Comparison of ENCODE assay signal across 9 mouse cellular contexts in genomic region chr11:69047592-69047991, GRCm38 (mm10). TPM values are rescaled to one million over a fixed set of nuclear protein-coding genes. Genes with fewer than 3 reads are reported as not detected.
DNase-seq lines count a peak whose midpoint lies in the region; ATAC-seq lines count a peak whose summit lies in the region.
"Had no signal": no experiment of that assay in that cellular context is flagged by ENCODE, and none has a peak within 500 bp of the region (broad histone marks: within the 10 kb centered on the region; RNA-seq: fewer than 3 reads in every experiment).

No protein-coding gene starts in this region.

- H3K4me3 ChIP-seq in liver, embryonic 11.5 days (ENCODE audit: low read depth, low read length): peak overlapping the region; percentile 94
- peak overlapping the region; percentile 93 for H3K4me3 ChIP-seq in embryonic facial prominence, embryonic 10.5 days
- peak overlapping the region; percentile 77 for H3K4me3 ChIP-seq in forebrain, embryonic 13.5 days
- H3K4me3 ChIP-seq in limb, embryonic 15.5 days: no peak overlapping the region

- 91% methylated on average over 12 of the region's 12 CpGs for WGBS in liver, embryonic 11.5 days
- WGBS in embryonic facial prominence, embryonic 10.5 days: 92% methylated on average over 12 of the region's 12 CpGs
- WGBS in forebrain, embryonic 13.5 days: 83% methylated on average over 12 of the region's 12 CpGs
- WGBS in limb, embryonic 15.5 days: 87% methylated on average over 12 of the region's 12 CpGs

- no peak for ATAC-seq in liver, embryonic 11.5 days (replicated peaks; ENCODE audit: low FRiP score)
- ATAC-seq in forebrain, embryonic 13.5 days: no peak
- no peak for ATAC-seq in limb, embryonic 15.5 days (ENCODE audit: insufficient number of reproducible peaks, low FRiP score, low TSS enrichment, low read depth)
- ATAC-seq in frontal cortex, adult (ENCODE audit: low TSS enrichment): no peak

- H3K36me3 ChIP-seq in liver, embryonic 11.5 days (ENCODE audit: control insufficient read depth, insufficient read depth, low read length): peaks cover 31% of the 10 kb centered on the region
- H3K36me3 ChIP-seq in embryonic facial prominence, embryonic 10.5 days (replicated peaks): peaks cover 55% of the 10 kb centered on the region
- peaks cover 37% of the 10 kb centered on the region for H3K36me3 ChIP-seq in forebrain, embryonic 13.5 days (ENCODE audit: poor library complexity, severe bottlenecking)
- H3K36me3 ChIP-seq in limb, embryonic 15.5 days: peaks cover 28% of the 10 kb centered on the region

- peak overlapping the region; percentile 97 for H3K4me2 ChIP-seq in liver, embryonic 11.5 days
- peak overlapping the region; percentile 93 for H3K4me2 ChIP-seq in forebrain, embryonic 13.5 days
- H3K4me2 ChIP-seq in limb, embryonic 15.5 days: peak overlapping the region; percentile 93

- H3K27ac ChIP-seq in liver, embryonic 11.5 days (ENCODE audit: low read depth, low read length): no peak overlapping the region
- H3K27ac ChIP-seq in embryonic facial prominence, embryonic 10.5 days (replicated peaks): no peak overlapping the region
- no peak overlapping the region for H3K27ac ChIP-seq in forebrain, embryonic 13.5 days
- no peak overlapping the region for H3K27ac ChIP-seq in limb, embryonic 15.5 days

- DNase-seq in liver, embryonic 11.5 days (ENCODE audit: low spot score): no peak
- no peak for DNase-seq in liver
- DNase-seq in embryonic facial prominence, embryonic 10.5 days (ENCODE audit: low spot score): no peak
- no peak for DNase-seq in urinary bladder, postnatal 14 days (ENCODE audit: low spot score)
- DNase-seq in layer of hippocampus, postnatal 36 days: no peak
- DNase-seq: kidney, adult 18-20 months had no signal

- peaks cover 18% of the 10 kb centered on the region for H3K4me1 ChIP-seq in liver, embryonic 11.5 days (replicated peaks; ENCODE audit: control insufficient read depth, insufficient read depth, low read length)
- peaks cover 41% of the 10 kb centered on the region for H3K4me1 ChIP-seq in embryonic facial prominence, embryonic 10.5 days
- peaks cover 44% of the 10 kb centered on the region for H3K4me1 ChIP-seq in forebrain, embryonic 13.5 days
- peaks cover 26% of the 10 kb centered on the region for H3K4me1 ChIP-seq in limb, embryonic 15.5 days

- no peaks in the 10 kb centered on the region for H3K27me3 ChIP-seq in liver, embryonic 11.5 days (replicated peaks; ENCODE audit: control insufficient read depth, insufficient read depth, low read length)
- no peaks in the 10 kb centered on the region for H3K27me3 ChIP-seq in embryonic facial prominence, embryonic 10.5 days (replicated peaks; ENCODE audit: low read depth, poor library complexity, severe bottlenecking)
- no peaks in the 10 kb centered on the region for H3K27me3 ChIP-seq in forebrain, embryonic 13.5 days
- no peaks in the 10 kb centered on the region for H3K27me3 ChIP-seq in limb, embryonic 15.5 days

- H3K9me3 ChIP-seq in liver, embryonic 11.5 days (ENCODE audit: control insufficient read depth, low read length): no peaks in the 10 kb centered on the region
- H3K9me3 ChIP-seq in embryonic facial prominence, embryonic 10.5 days: no peaks in the 10 kb centered on the region
- H3K9me3 ChIP-seq in forebrain, embryonic 13.5 days (replicated peaks): no peaks in the 10 kb centered on the region
- H3K9me3 ChIP-seq in limb, embryonic 15.5 days: no peaks in the 10 kb centered on the region

- peak overlapping the region; percentile 13; the same call in 1 of the 2 replicates for H3K9ac ChIP-seq in liver, embryonic 11.5 days (ENCODE audit: low read depth, low read length)
- peak overlapping the region; percentile 26 for H3K9ac ChIP-seq in forebrain, embryonic 13.5 days
- H3K9ac ChIP-seq in limb, embryonic 15.5 days: no peak overlapping the region

RNA-seq across cellular contexts. Expression of gene Aurkb, which starts 2.1 kb away (rescaled TPM):
- polyA plus RNA-seq in liver, embryonic 11.5 days (2014; fragmentation: Nextera tagmentation; extraction: Ambion mirVana): 168 and 170 TPM in 2 replicates
- polyA plus RNA-seq in embryonic facial prominence, embryonic 10.5 days (2016; fragmentation: Nextera tagmentation; extraction: Ambion mirVana): 215 and 218 TPM in 2 replicates
- polyA plus RNA-seq in forebrain, embryonic 13.5 days (2015; fragmentation: Nextera tagmentation; extraction: Ambion mirVana): 143 and 149 TPM in 2 replicates
- polyA plus RNA-seq in limb, embryonic 15.5 days (2015; fragmentation: Nextera tagmentation; extraction: Ambion mirVana): 111 and 121 TPM in 2 replicates
- total RNA-seq in layer of hippocampus, postnatal 36 days (2021): 1 to 10 TPM; 1.0 to 1.1 TPM

RNA-seq across cellular contexts. Expression of gene Borcs6, which starts 11.9 kb away (rescaled TPM):
- 5.9 and 6.6 TPM in 2 replicates for polyA plus RNA-seq in liver, embryonic 11.5 days (2014; fragmentation: Nextera tagmentation; extraction: Ambion mirVana)
- 5.3 and 5.9 TPM in 2 replicates for polyA plus RNA-seq in embryonic facial prominence, embryonic 10.5 days (2016; fragmentation: Nextera tagmentation; extraction: Ambion mirVana)
- polyA plus RNA-seq in forebrain, embryonic 13.5 days (2015; fragmentation: Nextera tagmentation; extraction: Ambion mirVana): 6.6 and 7.9 TPM in 2 replicates
- polyA plus RNA-seq in limb, embryonic 15.5 days (2015; fragmentation: Nextera tagmentation; extraction: Ambion mirVana): 12.9 and 13.7 TPM in 2 replicates
- total RNA-seq in layer of hippocampus, postnatal 36 days (2021): 10 to 100 TPM; 27.8 to 30.4 TPM

RNA-seq across cellular contexts. Expression of gene Tmem107, which starts 23.0 kb away (rescaled TPM):
- polyA plus RNA-seq in liver, embryonic 11.5 days (2014; fragmentation: Nextera tagmentation; extraction: Ambion mirVana): 39.1 and 43.5 TPM in 2 replicates
- polyA plus RNA-seq in embryonic facial prominence, embryonic 10.5 days (2016; fragmentation: Nextera tagmentation; extraction: Ambion mirVana): 41.0 and 44.5 TPM in 2 replicates
- 55.1 and 57.2 TPM in 2 replicates for polyA plus RNA-seq in forebrain, embryonic 13.5 days (2015; fragmentation: Nextera tagmentation; extraction: Ambion mirVana)
- 64.8 and 65.5 TPM in 2 replicates for polyA plus RNA-seq in limb, embryonic 15.5 days (2015; fragmentation: Nextera tagmentation; extraction: Ambion mirVana)
- 10 to 100 TPM; 20.8 to 24.0 TPM for total RNA-seq in layer of hippocampus, postnatal 36 days (2021)

RNA-seq across cellular contexts. Expression of gene Ctc1, which starts 31.9 kb away (rescaled TPM):
- 57.5 and 60.5 TPM in 2 replicates for polyA plus RNA-seq in liver, embryonic 11.5 days (2014; fragmentation: Nextera tagmentation; extraction: Ambion mirVana)
- polyA plus RNA-seq in embryonic facial prominence, embryonic 10.5 days (2016; fragmentation: Nextera tagmentation; extraction: Ambion mirVana): 100 and 103 TPM in 2 replicates
- 55.6 and 67.4 TPM in 2 replicates for polyA plus RNA-seq in forebrain, embryonic 13.5 days (2015; fragmentation: Nextera tagmentation; extraction: Ambion mirVana)
- 42.5 TPM in 2 replicates for polyA plus RNA-seq in limb, embryonic 15.5 days (2015; fragmentation: Nextera tagmentation; extraction: Ambion mirVana)
- total RNA-seq in layer of hippocampus, postnatal 36 days (2021): 10 to 100 TPM; 31.8 to 32.3 TPM

RNA-seq across cellular contexts. Expression of gene Pfas, which starts 39.3 kb away (rescaled TPM):
- polyA plus RNA-seq in liver, embryonic 11.5 days (2014; fragmentation: Nextera tagmentation; extraction: Ambion mirVana): 60.2 and 64.9 TPM in 2 replicates
- 70.1 and 71.9 TPM in 2 replicates for polyA plus RNA-seq in embryonic facial prominence, embryonic 10.5 days (2016; fragmentation: Nextera tagmentation; extraction: Ambion mirVana)
- 34.9 and 37.7 TPM in 2 replicates for polyA plus RNA-seq in forebrain, embryonic 13.5 days (2015; fragmentation: Nextera tagmentation; extraction: Ambion mirVana)
- 23.6 and 25.0 TPM in 2 replicates for polyA plus RNA-seq in limb, embryonic 15.5 days (2015; fragmentation: Nextera tagmentation; extraction: Ambion mirVana)
- total RNA-seq in layer of hippocampus, postnatal 36 days (2021): 10 to 100 TPM; 22.8 to 28.9 TPM
